Mouse (Mus musculus): ENCODE data around the gene Lair1.

GRCm38 (mm10) chr7:4081706-4082105, 18.7 kb upstream of the Lair1 start:
- TF ChIP-seq CTCF (conservative IDR thresholded peaks at IDR 0.05; ENCODE audit: low read length) (no peak), POU5F1 (IDR thresholded peaks at IDR 0.05; ENCODE audit: borderline replicate concordance, low read length) (no peak)

Measured in E14TG2a.4 (cell line).